Mouse (Mus musculus): ENCODE measurements around the gene Abl1. TPM values are rescaled to one million over a fixed set of nuclear protein-coding genes. Genes with fewer than 3 reads are reported as not detected.

The Abl1 gene
- total and polyA plus RNA-seq, 2 experiments from 2014 or later: 14.5 to 69.3 TPM

DNA sequence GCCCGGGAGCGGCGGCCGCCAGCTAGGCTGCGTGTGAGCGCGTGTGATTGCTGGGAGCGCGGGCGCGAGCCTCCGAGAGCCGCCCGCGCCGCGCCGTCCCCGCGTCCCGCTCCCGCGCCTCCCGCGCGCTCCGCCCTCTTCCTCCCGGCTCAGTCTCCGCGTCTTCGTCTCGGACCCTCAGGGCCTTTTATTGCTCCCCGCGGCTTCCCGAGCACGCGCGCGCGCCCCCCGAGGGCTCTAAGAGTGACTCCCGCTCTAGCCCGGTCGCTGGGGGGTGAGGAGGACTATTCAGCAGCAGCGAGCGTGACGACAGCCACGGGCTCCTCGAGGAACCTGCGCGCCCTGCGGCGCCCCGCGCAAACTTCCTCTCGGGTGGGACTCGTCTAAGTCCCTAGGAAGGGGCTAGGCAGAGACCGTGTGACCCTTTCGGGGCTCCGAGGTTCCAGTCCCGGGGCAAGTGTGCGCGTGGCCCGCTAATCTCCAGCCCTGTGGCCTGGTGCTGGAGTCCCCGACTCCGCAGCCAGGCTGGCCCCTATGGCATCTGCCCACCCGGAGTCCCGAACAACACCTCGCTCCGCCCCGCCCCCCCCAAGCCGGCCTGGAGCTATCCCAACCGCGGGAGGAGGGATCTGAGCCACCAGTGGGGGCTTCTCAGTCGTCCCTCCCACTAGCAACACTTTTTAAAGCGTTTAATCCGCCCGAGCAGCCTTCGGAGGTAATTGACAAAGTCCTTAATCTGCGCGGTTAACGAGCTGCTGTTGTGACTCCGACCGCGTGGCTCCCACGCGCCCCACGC is 157.9 kb downstream of the Abl1 start, which contains the start of gene Fibcd1:
TSS of gene Fibcd1 (minus strand) at position 110 of the 796 bp plus-strand sequence.
- no peak within 1 kb of the TSS for H3K27ac ChIP-seq (ENCODE audit: low read depth)

DNA sequence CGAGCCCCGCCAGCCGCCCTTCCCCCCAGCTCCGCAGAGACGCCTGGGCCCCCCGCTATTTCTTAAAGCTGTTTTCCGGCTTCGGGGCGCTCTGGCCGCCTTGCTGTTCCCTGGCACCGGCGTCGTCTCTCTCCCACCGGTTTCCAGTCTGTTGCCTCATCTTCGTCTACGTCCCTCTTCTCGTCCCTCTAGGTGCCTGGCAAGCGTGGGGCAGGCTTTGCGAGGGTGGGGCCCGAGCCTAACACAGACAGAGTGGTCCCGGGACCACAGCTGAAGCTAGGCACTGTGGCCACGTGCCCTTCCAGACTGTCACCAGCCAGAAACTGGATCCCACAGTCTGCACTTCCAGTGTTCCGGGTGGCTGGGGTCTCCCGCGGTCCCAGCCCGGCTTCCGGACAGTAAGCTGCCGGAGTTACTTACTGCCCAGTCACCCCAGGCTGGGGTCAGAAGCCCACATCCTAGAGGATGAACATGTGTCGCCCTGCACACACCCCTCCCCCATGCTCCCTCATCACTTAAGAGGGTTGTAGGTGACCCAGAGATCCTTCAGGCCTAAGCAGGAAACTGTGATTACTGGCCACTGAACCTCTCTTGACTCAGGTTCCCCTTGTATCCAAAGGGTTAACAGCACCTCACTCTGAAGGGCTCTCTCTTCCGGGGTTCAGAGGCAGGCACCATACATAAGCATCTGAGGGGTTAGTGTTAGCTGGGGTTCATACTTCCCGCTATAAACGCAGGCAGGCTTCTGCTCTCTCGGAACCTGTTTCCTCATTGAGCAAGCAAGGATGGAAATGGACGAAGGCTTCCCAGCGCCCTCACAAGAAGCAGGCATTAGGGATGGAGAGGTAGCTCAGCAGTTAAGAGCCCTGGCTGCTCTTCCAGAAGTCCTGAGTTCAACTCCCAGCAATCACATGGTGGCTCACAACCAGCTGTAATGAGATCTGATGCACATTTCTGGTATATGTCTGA is 158.8 kb downstream of the Abl1 start:
- H3K9me3 ChIP-seq (replicated peaks; ENCODE audit: control insufficient read depth, low read length): no peaks in the 10 kb centered on the region
- peaks cover 58% of the 10 kb centered on the region for H3K27me3 ChIP-seq (ENCODE audit: control insufficient read depth, insufficient read depth, low read length)
- TF ChIP-seq CTCF (IDR thresholded peaks at IDR 0.05; ENCODE audit: low read depth): no peak
- no peak for TF ChIP-seq EP300 (IDR thresholded peaks at IDR 0.05; ENCODE audit: low read depth)
- 0 out of 2 replicates have a peak overlapping the region, but pooled peaks have one; percentile 14 for H3K9ac ChIP-seq (replicated peaks; ENCODE audit: low read depth, low read length)
- DNase-seq (ENCODE audit: low spot score) (no peak), ATAC-seq (ENCODE audit: insufficient read depth, low read depth) (no peak)
- peak overlapping the region; percentile 97 for H3K4me2 ChIP-seq (ENCODE audit: low read depth, low read length)
- peaks cover 10% of the 10 kb centered on the region for H3K4me1 ChIP-seq (ENCODE audit: control insufficient read depth, insufficient read depth)
- no peak overlapping the region for H3K27ac ChIP-seq (ENCODE audit: low read depth)
- H3K36me3 ChIP-seq (replicated peaks; ENCODE audit: control insufficient read depth, insufficient read depth, low read length): no peaks in the 10 kb centered on the region
- peak overlapping the region; percentile 59 for H3K4me3 ChIP-seq (ENCODE audit: low read depth, low read length)
- 4% methylated on average over 35 of the region's 35 CpGs for WGBS

More for the DNA sequence above, 157.9 kb downstream of the Abl1 start, which contains the start of gene Fibcd1:
- DNase-seq (ENCODE audit: low spot score) (peak; percentile 17), ATAC-seq (ENCODE audit: insufficient read depth, low read depth) (peak; percentile 26; the same call in 1 of the 2 replicates)
- Histone ChIP-seq H3K36me3 (replicated peaks; ENCODE audit: control insufficient read depth, insufficient read depth, low read length) (no peaks in the 10 kb centered on the region), H3K27me3 (ENCODE audit: control insufficient read depth, insufficient read depth, low read length) (peaks cover 66% of the 10 kb centered on the region), H3K4me2 (ENCODE audit: low read depth, low read length) (peak within 1 kb of the TSS; percentile 97), H3K9me3 (replicated peaks; ENCODE audit: control insufficient read depth, low read length) (no peaks in the 10 kb centered on the region), H3K4me1 (ENCODE audit: control insufficient read depth, insufficient read depth) (peaks cover 10% of the 10 kb centered on the region), H3K4me3 (ENCODE audit: low read depth, low read length) (peak within 1 kb of the TSS; percentile 59), H3K9ac (replicated peaks; ENCODE audit: low read depth, low read length) (0 out of 2 replicates have a peak within 1 kb of the TSS, but pooled peaks have one; percentile 14)
- TF ChIP-seq CTCF (IDR thresholded peaks at IDR 0.05; ENCODE audit: low read depth) (no peak), EP300 (IDR thresholded peaks at IDR 0.05; ENCODE audit: low read depth) (no peak)
- under 1% methylated on average over 72 of the region's 88 CpGs for WGBS

DNA sequence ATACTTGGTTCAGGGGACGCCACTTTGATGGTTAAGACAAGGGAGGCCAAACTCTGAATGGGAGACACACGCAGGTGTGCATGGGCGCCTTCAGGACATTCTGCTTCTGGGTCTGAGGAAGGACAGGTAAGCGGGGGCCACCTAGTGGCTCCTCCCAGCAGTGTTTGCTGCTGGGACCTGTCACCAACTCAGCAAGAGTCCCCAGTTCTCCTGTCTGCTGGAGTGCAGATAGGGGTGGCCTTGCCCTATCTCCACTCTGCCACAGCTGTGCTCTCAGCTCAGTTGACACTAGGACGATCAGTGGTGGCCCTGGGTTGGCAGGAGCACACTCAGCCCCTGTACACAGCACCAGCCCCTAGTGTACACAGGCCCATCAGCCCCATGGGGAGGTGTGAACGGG is 159.7 kb downstream of the Abl1 start:
- ATAC-seq (ENCODE audit: insufficient read depth, low read depth) (0 out of 2 replicates have a peak, but pooled peaks have one; percentile 10), DNase-seq (ENCODE audit: low spot score) (no peak)
- Histone ChIP-seq H3K27ac (ENCODE audit: low read depth) (no peak overlapping the region), H3K4me2 (ENCODE audit: low read depth, low read length) (no peak overlapping the region), H3K36me3 (replicated peaks; ENCODE audit: control insufficient read depth, insufficient read depth, low read length) (no peaks in the 10 kb centered on the region), H3K27me3 (ENCODE audit: control insufficient read depth, insufficient read depth, low read length) (peaks cover 55% of the 10 kb centered on the region), H3K4me3 (ENCODE audit: low read depth, low read length) (no peak overlapping the region), H3K9ac (replicated peaks; ENCODE audit: low read depth, low read length) (no peak overlapping the region), H3K4me1 (ENCODE audit: control insufficient read depth, insufficient read depth) (peaks cover 10% of the 10 kb centered on the region), H3K9me3 (replicated peaks; ENCODE audit: control insufficient read depth, low read length) (no peaks in the 10 kb centered on the region)
- TF ChIP-seq EP300 (IDR thresholded peaks at IDR 0.05; ENCODE audit: low read depth) (no peak), CTCF (IDR thresholded peaks at IDR 0.05; ENCODE audit: low read depth) (peak; percentile 49)
- WGBS: 8% methylated on average over 6 of the region's 6 CpGs

DNA sequence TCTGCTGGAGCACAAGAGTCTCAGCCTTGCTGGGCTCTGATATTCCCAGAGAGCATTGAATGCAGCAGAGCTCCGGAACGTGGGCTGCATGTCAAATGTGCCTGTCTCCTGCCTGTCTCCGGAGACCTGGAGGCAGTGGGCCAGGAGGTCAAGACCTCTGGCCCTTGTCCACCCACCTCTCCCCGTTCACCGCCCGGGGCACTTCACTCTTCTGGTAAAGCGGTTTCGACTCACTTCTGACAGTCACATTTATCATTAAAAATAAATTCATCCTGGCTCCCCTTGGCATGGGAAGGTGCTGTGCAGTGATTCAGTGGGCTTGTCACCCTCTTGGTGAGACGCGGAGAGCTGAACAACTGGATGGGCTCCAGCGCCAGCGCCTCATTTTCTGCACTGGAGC is 162.0 kb downstream of the Abl1 start:
- H3K27me3 ChIP-seq (ENCODE audit: control insufficient read depth, insufficient read depth, low read length): peaks cover 36% of the 10 kb centered on the region

More for the DNA sequence above, 162.0 kb downstream of the Abl1 start:
- H3K4me3 ChIP-seq (ENCODE audit: low read depth, low read length): no peak overlapping the region
- no peak for DNase-seq (ENCODE audit: low spot score)
- H3K27ac ChIP-seq (ENCODE audit: low read depth): no peak overlapping the region
- no peak for TF ChIP-seq EP300 (IDR thresholded peaks at IDR 0.05; ENCODE audit: low read depth)
- no peak for TF ChIP-seq CTCF (IDR thresholded peaks at IDR 0.05; ENCODE audit: low read depth)
- H3K36me3 ChIP-seq (replicated peaks; ENCODE audit: control insufficient read depth, insufficient read depth, low read length): no peaks in the 10 kb centered on the region
- 48% methylated on average over 12 of the region's 12 CpGs for WGBS
- H3K4me2 ChIP-seq (ENCODE audit: low read depth, low read length): no peak overlapping the region
- no peak for ATAC-seq (ENCODE audit: insufficient read depth, low read depth)
- H3K4me1 ChIP-seq (ENCODE audit: control insufficient read depth, insufficient read depth): peaks cover 10% of the 10 kb centered on the region
- H3K9ac ChIP-seq (replicated peaks; ENCODE audit: low read depth, low read length): no peak overlapping the region
- H3K9me3 ChIP-seq (replicated peaks; ENCODE audit: control insufficient read depth, low read length): no peaks in the 10 kb centered on the region

Other genes with a start within 250 kb of the Abl1 start
- gene Ass1, start 218.2 kb upstream of the Abl1 start, total RNA-seq (2014; rRNA removed; ENCODE audit: low replicate concordance): 8.2 and 16.8 TPM in 2 replicates
- gene Ass1, start 218.2 kb upstream of the Abl1 start, polyA plus RNA-seq (2015; fragmentation: Nextera tagmentation; extraction: Ambion mirVana): 4.3 and 4.9 TPM in 2 replicates
- 19.3 and 21.4 TPM in 2 replicates for gene Fubp3, start 115.7 kb upstream of the Abl1 start, total RNA-seq (2014; rRNA removed; ENCODE audit: low replicate concordance)
- gene Fubp3, start 115.7 kb upstream of the Abl1 start, polyA plus RNA-seq (2015; fragmentation: Nextera tagmentation; extraction: Ambion mirVana): 26.4 and 28.4 TPM in 2 replicates
- not detected in 2 replicates for gene Prdm12, start 48.3 kb upstream of the Abl1 start, total RNA-seq (2014; rRNA removed; ENCODE audit: low replicate concordance)
- gene Prdm12, start 48.3 kb upstream of the Abl1 start, polyA plus RNA-seq (2015; fragmentation: Nextera tagmentation; extraction: Ambion mirVana): not detected in 2 replicates
- gene Exosc2, start 17.7 kb upstream of the Abl1 start, total RNA-seq (2014; rRNA removed; ENCODE audit: low replicate concordance): 22.0 and 39.8 TPM in 2 replicates
- gene Exosc2, start 17.7 kb upstream of the Abl1 start, polyA plus RNA-seq (2015; fragmentation: Nextera tagmentation; extraction: Ambion mirVana): 17.9 and 19.9 TPM in 2 replicates
- gene Qrfp, start 122.2 kb downstream of the Abl1 start, total RNA-seq (2014; rRNA removed; ENCODE audit: low replicate concordance): not detected in 2 replicates
- 0.04 TPM in 1 of 2 replicates, not detected in the other for gene Qrfp, start 122.2 kb downstream of the Abl1 start, polyA plus RNA-seq (2015; fragmentation: Nextera tagmentation; extraction: Ambion mirVana)
- gene Fibcd1, start 157.6 kb downstream of the Abl1 start, total RNA-seq (2014; rRNA removed; ENCODE audit: low replicate concordance): not detected in 2 replicates
- gene Fibcd1, start 157.6 kb downstream of the Abl1 start, polyA plus RNA-seq (2015; fragmentation: Nextera tagmentation; extraction: Ambion mirVana): not detected in 2 replicates
- 0.65 and 1.8 TPM in 2 replicates for gene Lamc3, start 198.9 kb downstream of the Abl1 start, total RNA-seq (2014; rRNA removed; ENCODE audit: low replicate concordance)
- gene Lamc3, start 198.9 kb downstream of the Abl1 start, polyA plus RNA-seq (2015; fragmentation: Nextera tagmentation; extraction: Ambion mirVana): 0.14 and 0.16 TPM in 2 replicates